Mouse (Mus musculus): ENCODE measurements around the gene Fbxo31.

Gene Fbxo31

DNA sequence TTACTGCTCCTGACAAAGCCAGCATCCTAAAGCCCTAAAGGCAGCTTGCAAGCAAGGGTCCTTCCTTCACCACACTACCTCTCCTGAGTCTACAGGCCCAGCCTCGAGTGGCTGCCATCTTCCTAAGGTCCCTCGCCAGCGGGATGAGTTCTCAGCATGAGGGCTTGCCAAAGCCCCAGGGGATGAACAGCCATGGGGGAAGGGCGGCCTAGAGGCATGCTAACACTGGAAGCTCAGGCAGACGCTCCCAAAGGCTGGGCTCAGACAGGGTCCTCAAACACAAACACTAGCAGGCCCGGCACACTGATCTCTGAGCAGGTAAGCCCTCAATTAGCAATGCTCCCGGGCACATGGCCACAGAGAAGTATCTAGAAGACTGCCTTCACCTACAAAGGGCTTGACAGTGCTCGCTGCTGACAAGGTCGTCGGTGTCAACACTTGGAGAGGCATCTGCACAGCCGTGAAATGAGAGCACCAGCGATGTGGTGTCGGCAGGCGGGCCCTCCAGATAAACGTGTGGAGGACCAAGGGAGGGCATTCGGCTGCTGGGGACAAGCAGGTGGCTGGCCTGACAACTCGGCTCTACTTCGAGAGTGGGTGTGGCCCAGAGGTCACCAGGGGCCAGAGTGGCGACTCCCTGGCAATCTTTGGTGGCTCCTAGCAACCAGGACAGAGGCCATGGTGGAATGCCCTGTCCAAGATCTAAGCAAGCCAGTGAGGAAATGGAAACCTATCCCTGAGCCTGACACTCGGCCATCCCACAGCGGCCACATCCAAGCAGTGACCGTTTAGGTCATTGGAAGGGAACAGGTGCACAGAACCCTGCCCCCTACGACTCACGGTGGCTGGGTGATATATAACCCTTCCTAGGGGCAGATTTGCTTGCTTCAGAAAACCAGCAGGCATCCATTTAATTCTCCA is 27.3 kb downstream of the Fbxo31 start:
- no peak for DNase-seq (ENCODE audit: low spot score)

DNA sequence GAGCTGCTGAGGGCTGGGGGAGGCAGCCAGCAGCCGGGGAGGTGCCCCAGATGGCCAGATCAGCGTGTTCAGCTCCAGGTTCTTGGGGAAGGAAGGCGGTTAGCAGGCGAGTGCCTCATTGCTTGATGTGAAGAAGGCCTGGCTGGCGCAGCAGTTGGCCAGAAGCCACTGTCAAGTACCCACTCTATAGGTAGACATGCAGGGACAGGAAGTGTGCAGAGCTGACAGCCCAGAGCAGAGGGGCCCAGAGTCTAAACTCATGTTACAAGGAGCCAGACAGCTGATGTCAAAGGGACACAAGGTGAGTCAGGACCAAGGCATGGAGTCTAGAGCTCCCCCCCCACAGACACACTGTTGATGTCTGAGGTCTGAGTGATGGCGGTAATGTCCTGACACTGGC is 28.6 kb downstream of the Fbxo31 start:
- DNase-seq (ENCODE audit: low spot score) = no peak

DNA sequence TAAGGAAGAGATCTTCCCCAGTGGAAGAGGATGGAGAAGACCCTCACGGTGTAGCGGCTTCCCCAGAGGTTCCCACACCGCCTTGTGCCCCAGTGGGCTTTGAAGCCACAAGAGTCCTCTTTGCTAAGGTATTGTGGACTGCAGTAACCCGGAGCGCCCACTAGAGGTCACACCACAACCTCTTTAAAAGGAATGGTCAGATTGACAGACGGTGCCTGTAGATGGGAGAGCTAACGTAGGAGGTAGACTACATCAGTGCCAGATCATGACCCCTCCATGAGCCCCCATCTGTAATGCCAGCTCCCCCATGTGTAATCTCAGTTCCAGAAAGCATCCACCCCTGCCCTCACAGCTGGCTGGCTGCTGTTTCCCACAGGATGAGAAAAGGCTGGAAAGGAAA is 31.5 kb downstream of the Fbxo31 start:
- peak; percentile 61 for DNase-seq (ENCODE audit: low spot score)

DNA sequence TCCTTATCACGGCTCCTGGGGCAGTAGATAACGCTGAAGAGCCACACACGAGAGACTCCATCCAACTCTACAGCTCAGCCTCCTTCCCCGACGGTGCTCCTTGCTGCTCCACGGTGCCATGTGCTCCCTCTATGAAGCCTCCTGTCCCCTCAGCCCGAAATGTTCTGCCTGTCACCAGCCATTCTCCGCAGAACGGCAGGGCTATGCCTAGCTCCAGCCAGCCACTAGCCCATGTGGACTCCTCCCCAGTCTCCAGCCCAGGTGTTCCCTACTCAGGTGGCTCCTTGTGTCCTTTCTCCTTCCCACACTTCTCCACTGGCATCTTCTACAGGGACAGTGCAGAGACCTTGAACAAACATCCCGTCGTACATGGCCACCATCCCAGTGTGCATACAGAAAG is 33.7 kb downstream of the Fbxo31 start:
- DNase-seq (ENCODE audit: low spot score) = no peak

DNA sequence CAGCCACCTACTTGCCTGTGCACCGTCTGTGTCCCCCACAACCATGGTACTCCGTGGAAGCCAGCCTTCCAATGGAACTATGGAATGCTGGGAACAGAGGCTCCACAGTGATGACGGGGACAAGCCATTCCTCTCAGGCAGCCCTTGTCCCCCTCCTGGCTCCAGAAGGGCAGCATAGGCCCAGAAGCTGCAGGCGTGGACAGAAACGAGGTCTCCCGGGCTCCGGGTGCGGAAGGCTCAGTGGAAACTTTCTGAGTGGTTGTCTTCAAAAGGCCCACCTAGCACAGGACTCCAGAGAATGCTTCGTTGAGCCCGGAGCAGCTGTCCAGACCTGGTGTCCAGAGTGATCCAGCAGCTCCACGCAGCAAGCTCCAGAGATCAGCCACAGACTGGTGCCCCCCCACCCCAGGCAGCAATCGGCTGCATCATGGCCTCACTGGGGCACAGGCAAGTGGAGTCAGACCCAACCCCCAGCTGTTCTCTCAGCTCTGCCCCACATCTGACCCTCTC is 34.3 kb downstream of the Fbxo31 start, which contains the start of gene 1700018B08Rik:
TSS of gene 1700018B08Rik (minus strand) at position 45 of the 510 bp plus-strand sequence.
- DNase-seq (ENCODE audit: low spot score) = no peak

DNA sequence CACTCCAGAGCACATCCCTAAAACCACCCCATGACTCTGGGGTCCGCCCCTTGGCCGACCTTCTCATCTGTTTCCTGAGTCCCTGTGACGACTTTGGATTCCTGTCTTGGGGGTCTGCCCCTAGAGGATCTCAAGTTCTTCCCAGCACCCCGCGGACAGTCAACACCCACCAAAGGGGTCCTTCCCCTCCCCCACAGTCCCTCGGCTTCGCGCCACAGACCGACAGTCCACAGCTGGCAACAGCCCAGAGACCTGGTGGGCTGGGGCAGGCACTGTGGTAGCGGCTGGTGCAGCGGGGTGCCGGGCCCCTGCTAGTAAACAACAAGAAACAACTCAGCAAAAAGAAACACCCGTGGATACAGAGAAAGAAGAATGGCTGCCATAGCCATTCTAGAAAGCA is 35.7 kb downstream of the Fbxo31 start:
- no peak for DNase-seq (ENCODE audit: low spot score)

DNA sequence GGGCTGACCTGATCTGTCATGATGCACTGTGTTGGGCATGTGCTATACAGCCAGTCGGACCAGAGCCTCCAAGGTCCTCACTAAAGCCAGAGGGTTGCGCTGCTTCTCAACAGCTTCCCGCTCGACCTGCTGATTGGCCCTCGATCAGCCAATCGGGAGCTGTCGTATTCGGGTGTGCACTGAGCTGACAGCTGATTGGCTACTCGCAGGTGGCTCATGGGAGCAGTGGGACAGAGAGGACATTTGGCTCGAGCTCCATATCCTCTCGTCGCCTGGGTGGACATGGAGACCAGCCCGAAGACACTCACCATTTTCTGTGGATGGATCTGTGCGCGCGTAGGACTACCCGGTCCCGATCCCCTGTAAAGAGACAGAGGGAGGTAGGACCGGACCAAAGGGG is 36.7 kb downstream of the Fbxo31 start:
- no peak for DNase-seq (ENCODE audit: low spot score)

DNA sequence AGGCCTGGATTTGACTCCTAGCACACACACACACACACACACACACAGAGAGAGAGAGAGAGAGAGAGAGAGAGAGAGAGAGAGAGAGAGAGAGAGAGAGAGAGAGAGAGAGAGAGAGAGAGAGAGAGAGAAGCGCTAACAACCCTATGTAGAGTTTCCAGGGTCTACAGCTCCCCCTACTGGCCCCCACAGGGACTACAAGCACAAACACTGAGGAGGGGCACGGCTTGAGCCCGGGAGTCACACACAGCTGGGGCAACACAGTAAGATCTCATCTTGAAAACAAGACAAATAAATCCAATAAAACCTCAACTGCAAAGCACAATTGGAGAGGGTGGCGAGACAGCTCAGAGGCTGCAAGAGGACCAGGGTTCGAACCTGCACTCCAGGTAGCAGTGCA is 46.2 kb downstream of the Fbxo31 start:
- DNase-seq (ENCODE audit: low spot score) = no peak

DNA sequence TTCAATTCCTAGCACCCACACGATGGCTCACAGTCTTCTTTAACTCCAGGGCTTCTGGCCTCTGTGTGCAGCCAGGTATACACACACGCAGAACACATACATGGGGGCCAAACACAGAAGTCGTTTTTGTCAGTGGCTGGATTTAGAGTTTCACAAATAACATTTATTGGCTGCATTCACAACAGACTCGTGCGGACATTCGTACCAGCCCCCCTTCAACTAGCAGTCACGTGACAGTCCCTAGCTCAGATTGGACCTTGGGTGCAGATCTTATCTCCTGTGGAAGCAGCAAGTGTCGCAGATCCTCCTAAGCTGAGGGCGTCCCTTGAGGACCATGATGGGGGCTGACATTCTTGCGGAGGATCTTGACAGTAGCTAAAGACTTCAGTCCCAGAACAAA is 48.0 kb downstream of the Fbxo31 start:
- no peak for DNase-seq (ENCODE audit: low spot score)

DNA sequence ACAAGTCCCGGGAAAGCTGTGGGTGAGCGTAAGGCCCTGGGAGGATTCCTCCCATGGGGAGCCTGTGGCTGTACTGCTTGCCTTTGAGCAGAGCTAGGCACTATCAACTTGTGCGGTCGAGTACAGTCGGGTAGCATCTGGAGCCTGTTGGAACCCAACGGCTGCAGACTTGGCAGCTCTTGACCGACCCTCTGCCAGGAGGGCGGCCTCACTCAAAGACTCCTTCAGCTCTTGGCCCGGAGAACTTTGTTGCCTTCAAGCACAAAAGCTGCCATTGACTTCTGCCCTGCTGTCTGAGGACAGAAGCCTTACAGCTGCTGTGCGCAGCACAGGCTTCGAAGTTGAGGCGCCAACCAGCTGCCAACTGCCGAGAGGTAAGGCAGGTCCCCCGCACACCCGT is 49.8 kb downstream of the Fbxo31 start:
- no peak for DNase-seq (ENCODE audit: low spot score)

DNA sequence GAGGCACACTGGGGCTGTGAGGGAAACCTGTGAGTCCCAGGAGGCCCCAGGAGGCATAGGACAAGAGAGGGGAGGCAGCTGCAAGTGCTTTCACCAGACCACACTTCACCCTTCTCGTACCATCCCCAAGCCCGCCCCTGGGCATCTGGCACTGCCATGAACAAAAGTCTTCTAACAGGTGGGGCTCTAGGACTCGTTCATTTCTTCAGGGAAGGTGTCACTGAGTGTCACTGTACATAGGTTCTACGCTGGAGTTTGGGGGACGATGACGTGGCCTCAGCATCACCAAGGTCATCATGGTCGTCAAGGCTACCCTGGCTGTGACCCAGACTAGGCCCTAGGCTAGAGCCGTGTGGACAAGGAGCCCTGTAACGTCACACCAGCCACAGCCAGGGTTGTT is 50.9 kb downstream of the Fbxo31 start:
- DNase-seq (ENCODE audit: low spot score) = no peak

DNA sequence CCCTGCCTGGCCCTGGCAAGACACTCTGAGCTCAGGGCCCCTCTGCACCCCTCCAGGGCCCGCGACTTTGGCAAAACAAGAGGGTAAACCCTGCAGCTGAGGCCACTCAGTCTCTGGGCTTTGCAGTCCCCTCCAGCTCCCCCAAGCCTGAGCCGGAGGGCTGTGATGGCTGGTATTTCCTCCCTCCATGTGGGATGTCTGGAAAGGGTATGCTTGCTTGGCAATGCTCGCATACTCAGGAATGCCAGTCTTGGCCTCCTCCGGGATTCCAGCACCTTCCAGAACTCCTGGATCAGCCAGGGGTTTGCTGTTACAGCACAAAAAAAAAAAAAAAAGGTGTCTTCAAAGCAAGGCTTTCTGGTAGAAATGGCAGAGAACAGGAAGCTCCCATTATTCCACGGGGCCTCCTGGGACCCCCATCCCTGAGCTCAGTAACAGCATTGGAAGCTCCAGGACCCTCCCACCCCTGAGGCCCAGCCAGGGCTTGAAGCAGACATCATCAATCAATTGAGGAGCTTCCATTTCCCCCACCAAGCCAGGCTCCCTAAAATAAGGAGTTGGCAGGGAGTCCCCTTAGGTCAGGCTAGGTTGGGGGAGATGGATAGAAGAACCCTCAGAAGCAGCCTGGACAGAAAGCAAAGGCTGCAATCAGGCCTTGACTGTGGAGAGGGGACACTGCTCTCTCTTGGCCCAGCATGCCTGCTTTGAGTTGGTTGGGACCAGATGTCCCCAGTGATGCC is 51.6 kb downstream of the Fbxo31 start:
- DNase-seq (ENCODE audit: low spot score) = no peak

DNA sequence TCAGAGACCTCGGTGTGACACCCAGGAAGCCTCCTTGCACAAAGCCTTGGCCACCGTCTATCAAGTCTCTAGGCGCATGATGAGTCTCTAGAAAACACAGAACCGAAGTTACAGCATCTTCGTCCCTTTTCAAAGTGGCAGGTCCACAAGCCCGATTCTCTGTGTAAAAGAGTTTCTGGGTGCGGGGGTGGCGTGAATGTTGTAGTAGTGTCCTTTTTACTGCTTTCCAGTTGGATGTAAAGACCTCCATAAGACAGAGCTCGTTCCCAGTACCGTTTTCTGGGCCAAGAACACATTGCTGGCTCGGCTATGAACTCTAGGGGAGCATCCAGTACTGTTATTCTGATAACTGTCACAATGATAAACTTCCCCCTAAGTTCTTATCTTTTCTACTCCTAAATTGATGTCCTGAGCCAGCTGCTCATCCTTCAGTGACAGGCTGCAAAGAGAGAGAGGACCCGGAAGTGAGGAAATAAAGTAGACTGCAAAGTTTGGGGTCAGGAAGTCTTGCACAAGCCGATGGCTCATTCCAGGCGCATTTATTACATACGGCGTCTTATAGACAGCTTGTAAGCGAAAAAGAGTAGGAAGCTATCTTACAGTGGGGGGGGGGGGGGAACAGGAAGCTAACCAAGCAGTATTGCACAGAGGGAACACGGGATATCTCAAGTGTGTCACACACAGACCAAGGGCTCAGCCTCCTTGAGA is 53.3 kb downstream of the Fbxo31 start:
- DNase-seq (ENCODE audit: low spot score) = no peak

DNA sequence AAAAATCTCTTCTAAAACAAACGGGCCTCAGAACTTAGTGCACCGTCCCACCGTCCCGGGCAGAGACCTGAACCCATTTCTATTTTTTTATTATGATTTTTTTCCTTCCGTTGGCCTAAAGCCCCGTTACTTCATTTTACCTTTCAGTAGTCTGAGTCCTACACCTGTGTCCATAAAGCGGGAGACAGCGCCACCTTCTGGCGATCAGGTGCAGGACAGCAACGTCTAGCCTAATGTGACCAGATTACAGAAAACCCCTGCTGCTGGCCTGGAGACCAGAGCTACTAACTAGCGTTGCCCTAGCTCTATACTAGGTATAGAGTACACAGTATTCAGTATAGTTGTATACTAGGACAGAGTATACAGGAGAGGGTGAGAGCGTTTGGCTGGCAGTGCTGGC is 65.2 kb downstream of the Fbxo31 start:
- DNase-seq (ENCODE audit: low spot score) = peak; percentile 85

DNA sequence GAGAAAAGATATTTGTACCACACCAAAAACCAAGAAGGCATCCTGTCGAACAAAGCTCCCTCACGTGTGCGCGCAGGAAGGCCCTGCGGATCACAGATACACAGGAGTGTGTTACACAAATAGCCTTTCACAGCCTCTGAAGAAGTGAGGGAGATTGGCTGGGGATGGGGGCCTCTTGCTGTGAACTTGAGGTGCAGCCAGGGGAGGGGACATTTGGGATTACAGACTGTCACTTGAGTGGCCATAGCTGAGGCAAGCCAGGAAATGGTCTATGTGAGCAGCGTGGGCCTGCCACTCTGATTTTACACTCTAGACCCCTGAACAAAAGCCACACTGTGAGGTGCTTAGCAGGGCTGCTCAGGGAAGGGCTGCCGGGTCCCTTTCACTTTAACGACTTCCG is 66.9 kb downstream of the Fbxo31 start:
- no peak for DNase-seq (ENCODE audit: low spot score)

Data from urinary bladder, postnatal 25 days (tissue).